Mouse (Mus musculus) brown adipose tissue, adult 24 weeks (tissue): Measurements from ENCODE around the gene Brca1. TPM values are rescaled to one million over a fixed set of nuclear protein-coding genes. Genes with fewer than 3 reads are reported as not detected.
"Not testable (repeated sequence)": the region's sequence is repeated elsewhere in the genome, so short reads cannot be mapped to it uniquely, and the experiment has no call there.

Experiments used
- H3K27ac ChIP-seq: fragments of 200-500 bp; replicated peaks from 2 replicates; pipeline ENCODE4 v1.5.1; 2012; ENCODE audit warnings: low read depth, mild to moderate bottlenecking, low read length
- H3K4me1 ChIP-seq: fragments of 200-500 bp; 2 replicates; pipeline ENCODE4 v1.6.1; 2012; ENCODE audit warnings: low read length, mixed read lengths; ENCODE audit not compliant: control insufficient read depth, insufficient read depth, insufficient read length
- H3K4me3 ChIP-seq: fragments of 200-500 bp; 2 replicates; pipeline ENCODE4 v1.5.1; 2012; ENCODE audit warnings: low read depth, mild to moderate bottlenecking, low read length, moderate library complexity; ENCODE audit not compliant: insufficient read depth
- polyA plus RNA-seq: library from polyadenylated mRNA; stranded (reverse); fragments of >200 nt; gene quantifications from 2 replicates; pipeline ENCODE4 v1.2.4, GENCODE M21; 2012; ENCODE audit not compliant: missing spikeins, insufficient read depth, insufficient read length

Brca1 gene
- 0.48 TPM in 1 of 2 replicates, not detected in the other for polyA plus RNA-seq

- H3K4me1 ChIP-seq = peaks cover 5% of the 10 kb centered on the region; the same call in 1 of the 2 replicates
- H3K4me3 ChIP-seq = peak within 1 kb of the TSS; percentile 78
- H3K27ac ChIP-seq = peak within 1 kb of the TSS; percentile 97
Observed at GRCm38 (mm10) chr11:101551751-101552475, at the start of gene Brca1, which contains the start of gene Nbr1. Gene Brca1 (minus strand): TSS chr11:101551955. Gene Nbr1 (plus strand): TSS chr11:101552149.

GRCm38 (mm10) chr11:101599156-101599555 is 47.4 kb upstream of the Brca1 start, which contains the start of gene Gm11634:
Gene Gm11634 (minus strand): TSS chr11:101599256.
- H3K4me1 ChIP-seq = no peaks in the 10 kb centered on the region
- no peak within 1 kb of the TSS for H3K27ac ChIP-seq
- H3K4me3 ChIP-seq = no peak within 1 kb of the TSS

- Histone ChIP-seq H3K4me1 (no peaks in the 10 kb centered on the region), H3K4me3 (no peak overlapping the region), H3K27ac (no peak overlapping the region)
Observed at GRCm38 (mm10) chr11:101589989-101590624, 38.4 kb upstream of the Brca1 start.

- no peaks in the 10 kb centered on the region for H3K4me1 ChIP-seq
- H3K4me3 ChIP-seq = no peak overlapping the region
- H3K27ac ChIP-seq = no peak overlapping the region
Observed at GRCm38 (mm10) chr11:101589444-101589843, 37.7 kb upstream of the Brca1 start.

- H3K27ac ChIP-seq = no peak overlapping the region
- H3K4me1 ChIP-seq = no peaks in the 10 kb centered on the region
- no peak overlapping the region for H3K4me3 ChIP-seq
Observed at GRCm38 (mm10) chr11:101588868-101589267, 37.1 kb upstream of the Brca1 start.

- Histone ChIP-seq H3K4me3 (no peak overlapping the region), H3K27ac (peak overlapping the region; percentile 50), H3K4me1 (no peaks in the 10 kb centered on the region)
Observed at GRCm38 (mm10) chr11:101587676-101588075, 35.9 kb upstream of the Brca1 start.

GRCm38 (mm10) chr11:101585805-101586204 is 34.0 kb upstream of the Brca1 start:
- Histone ChIP-seq H3K27ac (no peak overlapping the region), H3K4me3 (no peak overlapping the region), H3K4me1 (no peaks in the 10 kb centered on the region)

- not testable (repeated sequence) for H3K27ac ChIP-seq, H3K4me1 ChIP-seq, H3K4me3 ChIP-seq
Observed at GRCm38 (mm10) chr11:101585031-101585430, 33.3 kb upstream of the Brca1 start.

- Histone ChIP-seq H3K27ac (peak overlapping the region; percentile 97), H3K4me3 (peak overlapping the region; percentile 85), H3K4me1 (no peaks in the 10 kb centered on the region)
Observed at GRCm38 (mm10) chr11:101583205-101583604, 31.4 kb upstream of the Brca1 start.

GRCm38 (mm10) chr11:101582054-101583035 is 30.6 kb upstream of the Brca1 start, which contains the start of gene Tmem106a:
Gene Tmem106a (plus strand): TSS chr11:101582242.
- no peaks in the 10 kb centered on the region for H3K4me1 ChIP-seq
- peak within 1 kb of the TSS; percentile 97 for H3K27ac ChIP-seq

GRCm38 (mm10) chr11:101581081-101581764 is 29.5 kb upstream of the Brca1 start:
- Histone ChIP-seq H3K4me1 (no peaks in the 10 kb centered on the region), H3K4me3 (no peak overlapping the region), H3K27ac (no peak overlapping the region)

More at GRCm38 (mm10) chr11:101582054-101583035, 30.6 kb upstream of the Brca1 start, which contains the start of gene Tmem106a:
- H3K4me3 ChIP-seq = peak within 1 kb of the TSS; percentile 85

- Histone ChIP-seq H3K4me1 (no peaks in the 10 kb centered on the region), H3K27ac (no peak overlapping the region), H3K4me3 (no peak overlapping the region)
Observed at GRCm38 (mm10) chr11:101576116-101576515, 24.4 kb upstream of the Brca1 start.

- H3K4me1 ChIP-seq = no peaks in the 10 kb centered on the region
- no peak overlapping the region for H3K4me3 ChIP-seq
- H3K27ac ChIP-seq = no peak overlapping the region
Observed at GRCm38 (mm10) chr11:101568421-101568820, 16.7 kb upstream of the Brca1 start.

GRCm38 (mm10) chr11:101562391-101562790 is 10.6 kb upstream of the Brca1 start:
- H3K27ac ChIP-seq = no peak overlapping the region
- no peaks in the 10 kb centered on the region for H3K4me1 ChIP-seq
- H3K4me3 ChIP-seq = no peak overlapping the region
